Mouse (Mus musculus) kidney, adult 8-10 months (tissue): Measurements from ENCODE around the gene Robo3.

Experiments used
- DNase-seq, 2 experiments: peaks; one replicate each; pipeline ENCODE4 v3.0.0; 2022

The Robo3 gene

GRCm38 (mm10) chr9:37429326-37429725 lies 3.7 kb downstream of the Robo3 start:
- no peak for DNase-seq

- no peak for DNase-seq
Observed at GRCm38 (mm10) chr9:37421239-37421638, 11.8 kb downstream of the Robo3 start.

- DNase-seq, result peak; percentile 80
Observed at GRCm38 (mm10) chr9:37420676-37421075, 12.4 kb downstream of the Robo3 start.

- no peak for DNase-seq
Observed at GRCm38 (mm10) chr9:37418791-37419190, 14.3 kb downstream of the Robo3 start.

- no peak for DNase-seq
Observed at GRCm38 (mm10) chr9:37414666-37415065, 18.4 kb downstream of the Robo3 start.

GRCm38 (mm10) chr9:37412989-37413388 lies 20.1 kb downstream of the Robo3 start:
- DNase-seq, result peak in 1 of 2 experiments; percentile 30

GRCm38 (mm10) chr9:37409698-37410445 lies 23.2 kb downstream of the Robo3 start:
- peak in 1 of 2 experiments; percentile 51 for DNase-seq

- no peak for DNase-seq
Observed at GRCm38 (mm10) chr9:37407850-37408502, 25.1 kb downstream of the Robo3 start.

GRCm38 (mm10) chr9:37406372-37406771 lies 26.7 kb downstream of the Robo3 start:
- DNase-seq, result no peak

GRCm38 (mm10) chr9:37403011-37403410 lies 30.0 kb downstream of the Robo3 start:
- DNase-seq, result no peak

- no peak for DNase-seq
Observed at GRCm38 (mm10) chr9:37402501-37402900, 30.5 kb downstream of the Robo3 start.

GRCm38 (mm10) chr9:37401802-37402201 lies 31.2 kb downstream of the Robo3 start, which contains the start of gene Robo4:
Gene Robo4 (plus strand): TSS chr9:37401897.
- DNase-seq, result peak; percentile 40 to 60

GRCm38 (mm10) chr9:37400585-37400984 lies 32.5 kb downstream of the Robo3 start:
- DNase-seq, result peak; percentile 50 to 67

- no peak for DNase-seq
Observed at GRCm38 (mm10) chr9:37393482-37394131, 39.4 kb downstream of the Robo3 start.

GRCm38 (mm10) chr9:37392071-37392470 lies 41.0 kb downstream of the Robo3 start:
- DNase-seq, result no peak

GRCm38 (mm10) chr9:37390891-37391290 lies 42.2 kb downstream of the Robo3 start:
- DNase-seq, result no peak

- DNase-seq, result no peak
Observed at GRCm38 (mm10) chr9:37384284-37385182, 48.5 kb downstream of the Robo3 start.

- no peak for DNase-seq
Observed at GRCm38 (mm10) chr9:37383161-37383560, 49.9 kb downstream of the Robo3 start.

- DNase-seq, result no peak
Observed at GRCm38 (mm10) chr9:37375718-37376117, 57.3 kb downstream of the Robo3 start.

GRCm38 (mm10) chr9:37371232-37371801 lies 61.7 kb downstream of the Robo3 start:
- DNase-seq, result no peak

GRCm38 (mm10) chr9:37368860-37369259 lies 64.2 kb downstream of the Robo3 start:
- DNase-seq, result peak; percentile 49 to 57
